Mouse (Mus musculus): ENCODE data around the gene Gpr4. TPM values are rescaled to one million over a fixed set of nuclear protein-coding genes. Genes with fewer than 3 reads are reported as not detected.

Gene Gpr4
- 0.19 TPM for polyA plus RNA-seq (2021)

DNA sequence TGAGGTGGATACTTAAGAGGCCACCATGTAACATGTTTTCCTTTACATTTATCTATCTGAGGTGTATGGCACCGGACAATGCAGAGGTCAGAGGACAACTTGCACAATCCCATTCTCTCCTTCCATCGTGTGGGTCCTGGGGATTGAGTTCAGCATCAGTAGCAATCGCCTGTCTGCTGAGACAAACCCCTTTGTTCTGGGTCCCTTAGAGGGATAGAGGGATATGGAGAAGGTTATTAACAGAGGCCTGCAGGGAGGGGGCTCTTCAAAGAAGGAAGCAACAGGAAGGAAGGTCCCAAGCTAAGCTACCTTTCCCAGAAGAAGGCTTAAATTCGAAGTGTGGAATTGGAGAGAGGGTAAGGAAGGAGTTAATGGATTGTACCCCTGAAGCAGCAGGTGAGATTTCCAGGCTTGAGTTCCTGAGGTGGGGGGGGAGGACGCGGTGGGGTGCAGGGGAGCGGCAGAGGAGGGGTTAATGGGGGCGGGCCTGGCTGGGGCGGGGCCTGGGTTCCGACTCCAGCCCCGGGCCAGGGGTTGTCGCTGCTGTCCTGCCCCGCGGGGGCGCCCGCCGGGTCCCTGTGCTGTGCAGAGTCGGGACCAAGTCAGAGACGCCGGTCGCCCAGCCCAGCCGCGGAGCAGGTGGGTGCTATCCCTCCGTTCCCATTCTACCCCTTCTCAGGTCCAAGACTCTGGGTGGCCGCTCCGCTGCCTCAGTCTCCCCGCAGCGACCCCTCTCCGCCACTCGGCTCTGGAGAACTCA, at the start of gene Gpr4:
Gene Gpr4, plus strand, starts transcription at position 543 of the 760 bp plus-strand sequence.
- in situ Hi-C loops (cut with MboI; ENCODE audit: low pct_unique_long_range_greater_than_20kb): no loop called here
- POLR2A ChIA-PET: no interaction called here
- H3K27me3 ChIP-seq: no peaks in the 10 kb centered on the region
- TF ChIP-seq CTCF (IDR thresholded peaks at IDR 0.05): no peak
- ATAC-seq: no peak
- CTCF ChIA-PET: no interaction called here
- DNase-seq (ENCODE audit: low read depth, low spot score): no peak

DNA sequence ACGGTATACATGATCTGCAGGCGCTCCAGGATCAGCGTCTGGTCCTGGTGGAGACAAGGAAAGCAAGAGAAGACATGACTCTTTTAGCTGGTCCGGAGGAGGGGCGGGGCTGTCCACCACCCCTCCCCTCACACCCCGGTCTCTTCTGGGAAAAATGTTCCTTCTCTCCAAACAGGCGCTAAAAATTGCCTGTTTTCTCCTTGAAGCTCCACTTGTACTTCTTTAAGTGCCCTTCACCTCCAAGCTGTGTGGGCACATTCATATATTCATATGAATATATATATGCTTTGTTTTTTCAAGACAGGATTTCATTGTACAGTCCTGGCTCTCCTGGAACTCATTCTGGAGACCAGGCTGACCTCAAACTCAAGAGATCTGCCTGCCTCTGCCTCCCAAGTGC, 49.4 kb upstream of the Gpr4 start:
- ATAC-seq (no peak), DNase-seq (ENCODE audit: low read depth, low spot score) (no peak)
- TF ChIP-seq CTCF (IDR thresholded peaks at IDR 0.05): no peak
- CTCF ChIA-PET: interaction anchor here (1.2 kb wide), 1 partner anchor 14 kb away, joined by 4 read pairs; no protein-coding TSS in a partner anchor
- peaks cover 4% of the 10 kb centered on the region for H3K27me3 ChIP-seq
- POLR2A ChIA-PET: no interaction called here
- in situ Hi-C loops (cut with MboI; ENCODE audit: low pct_unique_long_range_greater_than_20kb): loop anchor here (10.0 kb wide), 1 partner anchor 122 kb away; the partner anchor contains the start of genes Ppm1n and Rtn2

DNA sequence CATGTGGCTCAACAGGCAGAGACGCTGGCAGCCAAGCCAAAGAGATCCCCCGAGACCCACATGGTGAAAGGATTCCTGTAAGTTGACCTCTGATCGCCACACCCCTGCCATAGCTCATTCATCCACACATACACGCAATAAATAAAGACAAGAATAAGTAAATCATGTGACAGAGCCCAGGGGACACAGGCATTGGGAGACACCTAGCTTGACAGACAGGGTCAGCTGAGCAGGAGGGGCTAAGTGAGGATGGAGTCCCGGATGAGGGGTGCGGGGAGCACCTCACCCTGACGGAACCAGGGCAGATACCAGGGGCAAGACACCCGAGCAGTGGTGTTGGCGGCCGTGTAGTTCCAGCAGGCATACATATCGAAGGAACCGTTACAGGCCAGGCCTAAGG, 48.6 kb upstream of the Gpr4 start:
- ChIA-PET POLR2A (no interaction called here), CTCF (interaction anchor here (0.8 to 1.2 kb wide), 3 partner anchors 9 to 45 kb away, joined by 4 read pairs; no protein-coding TSS in a partner anchor)
- no peak for DNase-seq (ENCODE audit: low read depth, low spot score)
- no peak for TF ChIP-seq CTCF (IDR thresholded peaks at IDR 0.05)
- H3K27me3 ChIP-seq: peaks cover 7% of the 10 kb centered on the region
- no peak for ATAC-seq
- in situ Hi-C loops (cut with MboI; ENCODE audit: low pct_unique_long_range_greater_than_20kb): loop anchor here (10.0 kb wide), 1 partner anchor 121 kb away; the partner anchor contains the start of genes Ppm1n and Rtn2

DNA sequence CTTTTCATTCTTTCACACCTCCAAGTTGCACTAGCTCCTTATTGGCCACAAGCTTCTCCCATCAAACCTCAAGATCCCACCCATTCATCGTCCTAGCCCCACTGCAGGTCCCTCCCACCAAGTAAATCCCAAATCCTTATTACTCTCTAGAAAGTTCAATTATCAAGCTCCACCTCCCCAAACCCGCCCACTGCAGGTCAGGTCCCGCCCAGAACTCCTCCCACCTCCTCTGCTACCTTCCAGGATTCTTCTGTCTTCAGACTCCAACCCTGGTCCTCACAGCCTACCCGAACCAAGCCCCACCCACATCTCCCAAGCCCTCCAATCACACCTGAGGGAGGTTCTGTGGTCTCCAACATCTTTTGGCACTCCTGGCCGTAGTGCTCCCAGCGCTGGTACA, 48.1 kb upstream of the Gpr4 start:
- peaks cover 7% of the 10 kb centered on the region for H3K27me3 ChIP-seq
- no peak for ATAC-seq
- ChIA-PET CTCF (interaction anchor here (0.8 to 1.2 kb wide), 3 partner anchors 9 to 45 kb away, joined by 4 read pairs; no protein-coding TSS in a partner anchor), POLR2A (no interaction called here)
- in situ Hi-C loops (cut with MboI; ENCODE audit: low pct_unique_long_range_greater_than_20kb): loop anchor here (10.0 kb wide), 1 partner anchor 121 kb away; the partner anchor contains the start of genes Ppm1n and Rtn2
- DNase-seq (ENCODE audit: low read depth, low spot score): no peak
- no peak for TF ChIP-seq CTCF (IDR thresholded peaks at IDR 0.05)

DNA sequence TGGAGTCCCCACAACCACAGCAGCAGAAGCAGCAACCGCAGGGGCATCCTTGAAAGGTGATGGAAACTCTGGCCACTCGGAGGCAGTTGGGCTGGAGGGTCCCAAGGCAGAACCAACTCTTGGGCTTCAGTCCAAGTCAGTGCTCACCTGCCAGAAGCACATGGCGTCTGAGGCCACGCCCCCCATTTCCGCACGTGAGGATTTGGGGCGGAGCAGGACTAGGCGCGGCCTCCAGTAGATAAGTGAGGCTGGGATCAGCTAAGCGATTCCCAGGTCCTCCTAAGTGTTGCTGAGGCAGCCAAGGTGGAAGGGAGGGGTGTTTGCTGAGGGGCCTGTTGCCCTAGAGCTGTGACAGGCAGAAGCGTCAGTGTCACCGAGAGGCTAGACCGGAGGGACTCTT, 47.4 kb upstream of the Gpr4 start:
- no peak for ATAC-seq
- in situ Hi-C loops (cut with MboI; ENCODE audit: low pct_unique_long_range_greater_than_20kb): loop anchor here (5.0 to 10.0 kb wide), 2 partner anchors 42 to 120 kb away; partner anchors contain the start of genes Ppm1n and Rtn2
- TF ChIP-seq CTCF (IDR thresholded peaks at IDR 0.05): no peak
- ChIA-PET CTCF (interaction anchor here (1.8 kb wide), 1 partner anchor 13 kb away, joined by 5 read pairs; no protein-coding TSS in a partner anchor), POLR2A (no interaction called here)
- peaks cover 7% of the 10 kb centered on the region for H3K27me3 ChIP-seq
- DNase-seq (ENCODE audit: low read depth, low spot score): no peak

DNA sequence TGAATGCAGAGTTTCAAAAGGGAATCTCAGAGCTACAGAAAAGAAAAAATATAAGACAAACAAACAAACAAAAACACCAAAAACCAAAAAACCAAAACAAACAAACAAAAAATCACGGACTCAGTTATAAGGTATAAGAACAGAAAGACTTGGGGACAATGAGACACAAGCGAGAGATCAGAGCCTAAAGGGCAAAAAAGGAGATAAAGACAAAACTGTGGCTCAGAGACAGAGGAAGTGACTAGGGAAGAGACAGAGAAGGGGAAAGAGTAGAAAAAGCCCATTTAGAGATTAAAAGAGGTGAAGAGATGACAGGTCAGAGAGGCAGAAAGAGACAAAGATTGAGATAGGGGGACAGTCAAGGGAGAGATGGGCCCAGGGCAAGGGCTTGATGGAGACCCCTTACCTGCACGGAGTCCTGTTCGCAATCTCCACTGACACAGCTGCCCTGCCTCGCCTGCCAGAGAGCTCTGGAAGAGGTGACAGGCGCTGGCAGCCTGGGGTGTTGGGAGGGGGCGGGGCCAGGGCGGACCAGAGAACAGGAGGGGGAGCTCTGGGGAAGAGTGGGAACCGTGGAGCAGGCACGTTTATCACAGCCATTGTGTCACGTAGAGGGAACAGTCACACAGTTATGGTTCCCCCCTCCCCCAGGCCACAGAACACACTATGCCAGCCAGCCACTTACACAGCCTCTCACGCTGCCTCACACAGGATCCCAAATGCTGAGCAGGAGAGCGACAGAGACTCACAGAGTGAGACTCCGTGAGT, 46.5 kb upstream of the Gpr4 start, which contains the start of gene Gipr:
Gene Gipr, minus strand, starts transcription at position 472 of the 768 bp plus-strand sequence.
- ChIA-PET CTCF (interaction anchor here (1.8 kb wide), 1 partner anchor 13 kb away, joined by 5 read pairs; no protein-coding TSS in a partner anchor), POLR2A (no interaction called here)
- in situ Hi-C loops (cut with MboI; ENCODE audit: low pct_unique_long_range_greater_than_20kb): loop anchor here (5.0 to 10.0 kb wide), 2 partner anchors 41 to 119 kb away; partner anchors contain the start of genes Ppm1n and Rtn2
- ATAC-seq: no peak
- DNase-seq (ENCODE audit: low read depth, low spot score): no peak
- no peak for TF ChIP-seq CTCF (IDR thresholded peaks at IDR 0.05)
- peaks cover 7% of the 10 kb centered on the region for H3K27me3 ChIP-seq

DNA sequence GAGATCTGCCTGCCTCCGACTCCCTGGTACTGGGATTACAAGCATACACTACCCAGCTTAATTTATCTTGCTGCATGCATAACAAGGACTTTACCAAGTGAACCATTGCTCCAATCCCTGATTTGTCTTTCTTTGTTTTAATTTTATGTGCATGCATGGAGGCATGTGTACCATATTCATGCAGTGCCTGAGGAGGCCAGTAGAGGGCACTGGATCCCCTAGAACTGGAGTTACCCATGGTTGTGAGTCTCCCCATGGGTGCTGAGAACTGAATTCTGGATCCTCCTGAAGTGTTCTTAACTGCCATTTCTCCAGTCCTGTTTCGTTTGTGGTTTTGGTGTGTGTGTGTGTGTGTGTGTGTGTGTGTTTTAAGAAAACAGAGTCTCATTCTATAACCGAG, 45.3 kb upstream of the Gpr4 start:
- no peak for DNase-seq (ENCODE audit: low read depth, low spot score)
- peaks cover 7% of the 10 kb centered on the region for H3K27me3 ChIP-seq
- CTCF ChIA-PET: interaction anchor here (1.8 kb wide), 1 partner anchor 11 kb away, joined by 5 read pairs; no protein-coding TSS in a partner anchor
- ATAC-seq: no peak
- TF ChIP-seq CTCF (IDR thresholded peaks at IDR 0.05): no peak
- POLR2A ChIA-PET: no interaction called here
- in situ Hi-C loops (cut with MboI; ENCODE audit: low pct_unique_long_range_greater_than_20kb): loop anchor here (5.0 to 10.0 kb wide), 2 partner anchors 40 to 118 kb away; partner anchors contain the start of genes Ppm1n and Rtn2

DNA sequence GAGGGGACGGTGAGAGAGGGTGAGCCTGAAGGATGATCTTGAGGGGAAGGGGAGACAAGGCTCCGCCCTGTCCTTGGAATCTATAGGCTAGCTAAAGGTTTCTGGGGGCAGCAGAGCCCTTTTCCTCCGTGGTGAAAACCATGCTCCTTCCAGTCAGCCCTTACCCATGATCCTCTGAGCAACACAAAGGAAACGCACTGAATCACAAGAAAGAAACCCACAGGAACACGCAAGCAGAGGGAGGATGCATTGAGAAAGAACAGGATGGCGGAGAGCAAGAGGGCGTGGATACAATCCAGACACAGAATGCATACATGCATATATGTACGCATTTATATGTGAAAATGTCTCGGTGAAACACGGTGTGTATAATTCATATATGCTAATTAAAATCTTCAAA, 42.8 kb upstream of the Gpr4 start:
- DNase-seq (ENCODE audit: low read depth, low spot score) (no peak), ATAC-seq (no peak)
- H3K27me3 ChIP-seq: peaks cover 7% of the 10 kb centered on the region
- ChIA-PET CTCF (interaction anchor here (0.7 kb wide), 1 partner anchor 14 kb away, joined by 3 read pairs; no protein-coding TSS in a partner anchor), POLR2A (no interaction called here)
- TF ChIP-seq CTCF (IDR thresholded peaks at IDR 0.05): no peak
- in situ Hi-C loops (cut with MboI; ENCODE audit: low pct_unique_long_range_greater_than_20kb): loop anchor here (5.0 to 10.0 kb wide), 2 partner anchors 38 to 115 kb away; partner anchors contain the start of genes Ppm1n and Rtn2

DNA sequence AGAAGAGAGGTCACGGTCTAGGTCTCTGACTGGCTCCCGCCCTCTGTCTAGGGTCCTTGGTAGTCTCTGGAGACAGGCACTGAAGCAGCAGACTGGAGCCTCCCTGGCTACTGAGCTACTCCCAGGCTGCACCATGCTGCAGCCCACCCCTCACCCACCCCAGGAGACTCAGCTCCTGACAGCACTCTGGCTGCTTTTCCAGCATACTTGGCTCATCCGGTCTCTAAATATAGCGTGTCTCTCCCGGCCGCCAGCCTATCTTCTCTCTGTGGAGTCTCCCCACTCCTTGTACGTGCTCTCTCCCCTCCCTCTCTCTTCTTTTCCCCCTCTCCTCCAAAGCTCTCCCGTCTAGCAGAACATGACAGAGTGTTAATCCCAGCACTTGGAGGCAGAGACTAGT, 42.2 kb upstream of the Gpr4 start:
- TF ChIP-seq CTCF (IDR thresholded peaks at IDR 0.05): no peak
- POLR2A ChIA-PET: interaction anchor here (0.6 kb wide), 1 partner anchor 759 kb away, joined by 3 read pairs; no protein-coding TSS in a partner anchor

DNA sequence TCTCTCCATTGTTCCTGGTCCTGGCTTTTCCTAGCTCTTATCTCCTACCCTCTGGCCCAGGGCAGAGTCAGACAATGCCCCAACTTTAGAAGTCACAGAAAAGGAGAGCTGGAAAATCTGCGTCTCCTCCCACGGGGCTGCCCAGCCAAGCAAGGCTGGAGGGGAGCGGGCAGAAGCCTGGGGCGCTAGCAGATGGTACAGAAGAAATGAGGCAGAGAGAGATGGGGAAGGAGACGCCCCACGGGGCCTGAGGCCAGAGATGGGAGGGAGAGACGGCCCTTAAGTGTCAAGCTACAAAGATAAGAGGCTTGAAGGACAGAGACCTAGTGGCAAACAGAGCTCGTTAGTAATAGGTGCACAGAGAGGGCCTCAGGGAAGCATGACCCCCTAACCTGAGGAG, 40.5 kb upstream of the Gpr4 start:
- DNase-seq (ENCODE audit: low read depth, low spot score) (no peak), ATAC-seq (no peak)
- CTCF ChIA-PET: interaction anchor here (2.0 kb wide), 1 partner anchor 13 kb away, joined by 4 read pairs; no protein-coding TSS in a partner anchor
- in situ Hi-C loops (cut with MboI; ENCODE audit: low pct_unique_long_range_greater_than_20kb): no loop called here
- peaks cover 3% of the 10 kb centered on the region for H3K27me3 ChIP-seq
- no peak for TF ChIP-seq CTCF (IDR thresholded peaks at IDR 0.05)
- POLR2A ChIA-PET: no interaction called here

More for the DNA sequence above, 42.2 kb upstream of the Gpr4 start:
- in situ Hi-C loops (cut with MboI; ENCODE audit: low pct_unique_long_range_greater_than_20kb): no loop called here
- CTCF ChIA-PET: interaction anchor here (2.0 kb wide), 1 partner anchor 12 kb away, joined by 4 read pairs; no protein-coding TSS in a partner anchor
- peaks cover 5% of the 10 kb centered on the region for H3K27me3 ChIP-seq
- ATAC-seq (no peak), DNase-seq (ENCODE audit: low read depth, low spot score) (no peak)
